15 mouse cellular contexts compared by ENCODE assay signal in genomic region chr4:25407842-25408241, GRCm38 (mm10).
A peak's percentile ranks its signal among the peaks of the same experiment; 100 is the strongest.
DNase-seq lines count a peak whose midpoint lies in the region; ATAC-seq and TF ChIP-seq lines count a peak whose summit lies in the region.
"Had no signal": no experiment of that assay in that cellular context is flagged by ENCODE, and none has a peak within 500 bp of the region (broad histone marks: within the 10 kb centered on the region; RNA-seq: fewer than 3 reads in every experiment).

No protein-coding gene starts in this region.

- no peaks in the 10 kb centered on the region for H3K27me3 ChIP-seq in embryonic facial prominence, embryonic 10.5 days (replicated peaks; ENCODE audit: low read depth, poor library complexity, severe bottlenecking)
- H3K27me3 ChIP-seq in forebrain, embryonic 15.5 days = no peaks in the 10 kb centered on the region
- no peaks in the 10 kb centered on the region for H3K27me3 ChIP-seq in hindbrain, embryonic 16.5 days (replicated peaks; ENCODE audit: control insufficient read depth, insufficient read depth, low read length)
- H3K27me3 ChIP-seq in midbrain, postnatal 0 days (ENCODE audit: insufficient read depth, low read length) = no peaks in the 10 kb centered on the region
- no peaks in the 10 kb centered on the region for H3K27me3 ChIP-seq in kidney, embryonic 16.5 days (ENCODE audit: insufficient read depth, low read length)

- H3K4me3 ChIP-seq in embryonic facial prominence, embryonic 10.5 days = no peak overlapping the region
- no peak overlapping the region for H3K4me3 ChIP-seq in forebrain, embryonic 15.5 days
- no peak overlapping the region for H3K4me3 ChIP-seq in hindbrain, embryonic 16.5 days (ENCODE audit: low read length)
- H3K4me3 ChIP-seq in midbrain, postnatal 0 days (ENCODE audit: low read depth, low read length) = no peak overlapping the region
- H3K4me3 ChIP-seq in kidney, embryonic 16.5 days (ENCODE audit: low read length) = no peak overlapping the region

- 48% methylated on average over 4 of the region's 4 CpGs for WGBS in embryonic facial prominence, embryonic 10.5 days
- 10% methylated on average over 4 of the region's 4 CpGs for WGBS in forebrain, embryonic 15.5 days
- 10% methylated on average over 4 of the region's 4 CpGs for WGBS in hindbrain, embryonic 16.5 days
- whole genome bisulfite sequencing in midbrain, postnatal 0 days = 10% methylated on average over 4 of the region's 4 CpGs
- 46% methylated on average over 4 of the region's 4 CpGs for whole genome bisulfite sequencing in kidney, embryonic 16.5 days

- H3K27ac ChIP-seq in embryonic facial prominence, embryonic 10.5 days (replicated peaks) = peak overlapping the region; percentile 11; the same call in 1 of the 2 replicates
- H3K27ac ChIP-seq in forebrain, embryonic 15.5 days (replicated peaks) = peak overlapping the region; percentile 91
- H3K27ac ChIP-seq in hindbrain, embryonic 16.5 days (ENCODE audit: low read depth, low read length) = peak overlapping the region; percentile 71
- H3K27ac ChIP-seq in midbrain, postnatal 0 days (ENCODE audit: low read depth, low read length) = peak overlapping the region; percentile 85
- no peak overlapping the region for H3K27ac ChIP-seq in kidney, embryonic 16.5 days (ENCODE audit: low read length)
- H3K27ac ChIP-seq: stomach, postnatal 0 days had no signal

- no peak for TF ChIP-seq CTCF in midbrain, postnatal 0 days (IDR thresholded peaks at IDR 0.05)

- H3K9me3 ChIP-seq in embryonic facial prominence, embryonic 10.5 days = no peaks in the 10 kb centered on the region
- H3K9me3 ChIP-seq in forebrain, embryonic 15.5 days = no peaks in the 10 kb centered on the region
- H3K9me3 ChIP-seq in hindbrain, embryonic 16.5 days (ENCODE audit: control insufficient read depth, low read length) = no peaks in the 10 kb centered on the region
- H3K9me3 ChIP-seq in midbrain, postnatal 0 days (ENCODE audit: low read length) = no peaks in the 10 kb centered on the region
- no peaks in the 10 kb centered on the region for H3K9me3 ChIP-seq in kidney, embryonic 16.5 days (ENCODE audit: low read length)

- no peaks in the 10 kb centered on the region for H3K36me3 ChIP-seq in embryonic facial prominence, embryonic 10.5 days (replicated peaks)
- H3K36me3 ChIP-seq in forebrain, embryonic 15.5 days = no peaks in the 10 kb centered on the region
- no peaks in the 10 kb centered on the region for H3K36me3 ChIP-seq in hindbrain, embryonic 16.5 days (ENCODE audit: control insufficient read depth, insufficient read depth, low read length)
- H3K36me3 ChIP-seq in midbrain, postnatal 0 days (ENCODE audit: insufficient read depth, low read length) = no peaks in the 10 kb centered on the region
- H3K36me3 ChIP-seq in kidney, embryonic 16.5 days (ENCODE audit: insufficient read depth, low read length) = no peaks in the 10 kb centered on the region

- H3K4me2 ChIP-seq in forebrain, embryonic 15.5 days (replicated peaks) = no peak overlapping the region
- 0 out of 2 replicates have a peak overlapping the region, but pooled peaks have one; percentile 17 for H3K4me2 ChIP-seq in hindbrain, embryonic 16.5 days (ENCODE audit: low read length)
- H3K4me2 ChIP-seq in midbrain, postnatal 0 days (ENCODE audit: low read depth, low read length, poor library complexity, severe bottlenecking) = no peak overlapping the region
- no peak overlapping the region for H3K4me2 ChIP-seq in kidney, embryonic 16.5 days (replicated peaks; ENCODE audit: low read depth, low read length)

- peaks cover 30% of the 10 kb centered on the region for H3K4me1 ChIP-seq in embryonic facial prominence, embryonic 10.5 days
- H3K4me1 ChIP-seq in forebrain, embryonic 15.5 days = peaks cover 32% of the 10 kb centered on the region
- H3K4me1 ChIP-seq in hindbrain, embryonic 16.5 days (ENCODE audit: control insufficient read depth, insufficient read depth, low read depth, low read length) = peaks cover 9% of the 10 kb centered on the region
- H3K4me1 ChIP-seq in midbrain, postnatal 0 days (ENCODE audit: insufficient read depth, low read length) = 0 out of 2 replicates have a peak, but pooled peaks cover 2% of the 10 kb centered on the region
- peaks cover 4% of the 10 kb centered on the region; the same call in 1 of the 2 replicates for H3K4me1 ChIP-seq in kidney, embryonic 16.5 days (ENCODE audit: insufficient read depth, low read length)

- H3K9ac ChIP-seq in forebrain, embryonic 15.5 days (replicated peaks) = no peak overlapping the region
- H3K9ac ChIP-seq in hindbrain, embryonic 16.5 days (ENCODE audit: low read depth, low read length) = no peak overlapping the region
- no peak overlapping the region for H3K9ac ChIP-seq in midbrain, postnatal 0 days (replicated peaks; ENCODE audit: low read length, poor library complexity, severe bottlenecking)
- H3K9ac ChIP-seq in kidney, embryonic 16.5 days (replicated peaks; ENCODE audit: low read length) = no peak overlapping the region

- ATAC-seq in forebrain, embryonic 15.5 days (replicated peaks) = 0 out of 2 replicates have a peak, but pooled peaks have one; percentile 44
- ATAC-seq in hindbrain, embryonic 16.5 days = no peak
- ATAC-seq in midbrain, postnatal 0 days (ENCODE audit: low FRiP score) = no peak
- no peak for ATAC-seq in granulocyte monocyte progenitor cell, adult 5-6 weeks (replicated peaks; ENCODE audit: poor library complexity, severe bottlenecking)
- no peak for ATAC-seq in kidney, embryonic 16.5 days (ENCODE audit: low FRiP score, low TSS enrichment)
- ATAC-seq: inflammation-experienced regulatory T-cells, adult 6 months had no signal

- DNase-seq in embryonic facial prominence, embryonic 10.5 days (ENCODE audit: low spot score) = no peak
- DNase-seq in midbrain, postnatal 0 days (ENCODE audit: low spot score) = peak; percentile 16
- no peak for DNase-seq in thymus, postnatal 10 days (ENCODE audit: low spot score in 2 of 2)
- no peak for DNase-seq in lung, postnatal 25 days (ENCODE audit: low spot score)
- DNase-seq: cerebellum, adult 8-10 months; kidney, postnatal 10 days; layer of hippocampus, adult 9-11 months; liver; thymus, postnatal 25 days had no signal
